Mouse (Mus musculus) brain, embryonic 14.5 days (tissue): Measurements from ENCODE around the gene 4930512M02Rik.

Experiments
- CTCF ChIP-seq: fragments of 200-500 bp; IDR thresholded peaks from 2 replicates; pipeline ENCODE4 v1.5.1; 2012; ENCODE audit warnings: inconsistent platforms, mild to moderate bottlenecking, moderate library complexity, borderline replicate concordance; ENCODE audit not compliant: insufficient read depth, insufficient read length; ENCODE audit errors: extremely low read depth
- POLR2A ChIP-seq: fragments of 200-500 bp; IDR thresholded peaks from 2 replicates; pipeline ENCODE4 v1.6.1; 2012; ENCODE audit warnings: mild to moderate bottlenecking, inconsistent platforms, borderline replicate concordance; ENCODE audit not compliant: poor library complexity, insufficient read depth, insufficient read length, severe bottlenecking; ENCODE audit errors: extremely low read depth

GRCm38 (mm10) chr11:11609243-11609642 is 18.4 kb downstream of the 4930512M02Rik start:
- no peak for TF ChIP-seq POLR2A
- TF ChIP-seq CTCF = no peak
